Mouse (Mus musculus) myocyte (in vitro differentiated cells): Measurements from ENCODE around the gene 1700042G07Rik.

Source experiments
- CEBPB ChIP-seq: IDR thresholded peaks from 2 replicates; pipeline ENCODE4 v1.6.1; 2011; ENCODE audit warnings: mild to moderate bottlenecking, moderate library complexity; ENCODE audit not compliant: poor library complexity, insufficient read depth, severe bottlenecking
- MYOD1 ChIP-seq, 3 experiments: IDR thresholded peaks; one replicate each; pipeline ENCODE4 v1.6.1; 2011; ENCODE audit warnings: control low read depth in 2 of 3, low read depth in 2 of 3, mild to moderate bottlenecking in 2 of 3, moderate library complexity in 1 of 3; ENCODE audit not compliant: insufficient read length in 2 of 3, control insufficient read depth in 1 of 3
- MYOG ChIP-seq, 3 experiments: IDR thresholded peaks; one replicate each; pipeline ENCODE4 v1.6.1; 2011; ENCODE audit warnings: control low read depth in 2 of 3, low read depth in 2 of 3, mild to moderate bottlenecking in 2 of 3; ENCODE audit not compliant: insufficient read length in 2 of 3, control insufficient read depth in 1 of 3, insufficient read depth in 1 of 3
- POLR2A ChIP-seq: IDR thresholded peaks from one replicate; pipeline ENCODE4 v1.6.1; 2011; ENCODE audit warnings: low read depth, mild to moderate bottlenecking, control low read depth, moderate library complexity; ENCODE audit not compliant: insufficient read length
- USF1 ChIP-seq: IDR thresholded peaks from one replicate; pipeline ENCODE4 v1.6.1; 2011; ENCODE audit warnings: low read depth, mild to moderate bottlenecking, control low read depth, moderate library complexity

DNA sequence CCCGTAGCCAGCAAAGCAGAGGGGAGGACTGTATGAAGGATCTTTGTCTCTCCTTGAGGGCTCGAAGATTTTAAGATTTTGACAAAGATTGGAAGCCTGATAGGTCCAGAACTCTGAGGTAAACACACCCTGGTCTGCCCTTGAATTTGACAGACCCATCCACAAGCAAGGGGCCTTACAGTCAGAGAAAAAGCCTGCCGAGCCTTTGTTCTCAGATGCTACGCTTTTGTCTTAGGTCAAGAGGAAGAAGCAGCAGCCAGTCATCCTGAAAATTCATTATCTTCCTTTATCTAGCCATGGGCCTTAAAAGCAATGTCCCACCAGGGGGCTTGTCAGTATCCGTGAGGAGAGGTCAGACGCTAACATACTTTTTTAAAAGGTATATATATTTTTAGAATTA is 45.2 kb upstream of the 1700042G07Rik start:
- TF ChIP-seq CEBPB (no peak), USF1 (no peak), MYOG (IDR thresholded peaks at IDR 0.05; ENCODE audit: control insufficient read depth in 1 of 3, insufficient read depth in 1 of 3, insufficient read length in 2 of 3, low read depth in 2 of 3) (no peak), MYOD1 (IDR thresholded peaks at IDR 0.05; ENCODE audit: control insufficient read depth in 1 of 3, insufficient read length in 2 of 3, low read depth in 2 of 3) (no peak), POLR2A (no peak)
